In genomic region chr9:80173629-80174028, GRCm38 (mm10) we compare ENCODE assay signal across 10 mouse cellular contexts. TPM values are rescaled to one million over a fixed set of nuclear protein-coding genes. Genes with fewer than 3 reads are reported as not detected.
DNase-seq lines count a peak whose midpoint lies in the region; ATAC-seq lines count a peak whose summit lies in the region.
"Had no signal": no experiment of that assay in that cellular context is flagged by ENCODE, and none has a peak within 500 bp of the region (broad histone marks: within the 10 kb centered on the region; RNA-seq: fewer than 3 reads in every experiment).

No protein-coding gene starts in this region.

- no peak overlapping the region for H3K4me3 ChIP-seq in neural tube, embryonic 12.5 days
- H3K4me3 ChIP-seq in liver, embryonic 12.5 days = no peak overlapping the region
- H3K4me3 ChIP-seq: limb, embryonic 15.5 days had no signal

- no peak overlapping the region for H3K9ac ChIP-seq in neural tube, embryonic 12.5 days
- H3K9ac ChIP-seq in liver, embryonic 12.5 days = no peak overlapping the region
- H3K9ac ChIP-seq: limb, embryonic 15.5 days had no signal

- peak; percentile 54 for ATAC-seq in neural tube, embryonic 12.5 days (ENCODE audit: low FRiP score, low read depth)
- no peak for ATAC-seq in liver, embryonic 12.5 days

- peaks cover 3% of the 10 kb centered on the region; the same call in 1 of the 2 replicates for H3K4me1 ChIP-seq in neural tube, embryonic 12.5 days
- peaks cover 4% of the 10 kb centered on the region for H3K4me1 ChIP-seq in liver, embryonic 12.5 days

- H3K9me3 ChIP-seq in neural tube, embryonic 12.5 days = no peaks in the 10 kb centered on the region
- no peaks in the 10 kb centered on the region for H3K9me3 ChIP-seq in liver, embryonic 12.5 days (replicated peaks)
- H3K9me3 ChIP-seq: G1E; limb, embryonic 15.5 days had no signal

- H3K36me3 ChIP-seq in neural tube, embryonic 12.5 days = no peaks in the 10 kb centered on the region
- H3K36me3 ChIP-seq in liver, embryonic 12.5 days = no peaks in the 10 kb centered on the region
- H3K36me3 ChIP-seq: G1E; limb, embryonic 15.5 days had no signal

- H3K4me2 ChIP-seq in neural tube, embryonic 12.5 days (replicated peaks) = no peak overlapping the region
- H3K4me2 ChIP-seq in liver, embryonic 12.5 days = no peak overlapping the region
- H3K4me2 ChIP-seq: limb, embryonic 15.5 days had no signal

- no peaks in the 10 kb centered on the region for H3K27me3 ChIP-seq in neural tube, embryonic 12.5 days (replicated peaks)
- H3K27me3 ChIP-seq in liver, embryonic 12.5 days (replicated peaks) = no peaks in the 10 kb centered on the region
- H3K27me3 ChIP-seq: limb, embryonic 15.5 days had no signal

- peak; percentile 29 to 38 for DNase-seq in left cerebral cortex, postnatal 10 days (ENCODE audit: extremely low spot score in 1 of 2, low spot score in 2 of 2)
- no peak for DNase-seq in left cerebral cortex, adult 11 months (ENCODE audit: low spot score)
- DNase-seq in cerebellum, postnatal 25 days = peak; percentile 64 to 65
- peak; percentile 50 for DNase-seq in heart, adult 8-10 months (ENCODE audit: low spot score)
- peak; percentile 67 to 76 for DNase-seq in kidney, postnatal 4 days
- DNase-seq in adipocyte (ENCODE audit: low spot score) = no peak

- intact Hi-C loops in left cerebral cortex, postnatal 10 days (cut with DNase I) = no loop called here

- no peak overlapping the region for H3K27ac ChIP-seq in neural tube, embryonic 12.5 days
- H3K27ac ChIP-seq in liver, embryonic 12.5 days = no peak overlapping the region
- H3K27ac ChIP-seq: limb, embryonic 15.5 days had no signal

- WGBS in neural tube, embryonic 12.5 days = 44% methylated on average over 9 of the region's 9 CpGs
- 67% methylated on average over 9 of the region's 9 CpGs for WGBS in liver, embryonic 12.5 days (ENCODE audit: insufficient replicate concordance)

RNA-seq across cellular contexts. Expression of gene Myo6, which starts 8.8 kb away (rescaled TPM):
- 10 to 100 TPM; 46.3 to 49.6 TPM for total RNA-seq in left cerebral cortex, postnatal 10 days (2021)
- 10 to 100 TPM; 10.2 to 14.1 (median 12.1) TPM for total RNA-seq in heart, adult 8-10 months (2022)
- polyA plus RNA-seq in neural tube, embryonic 12.5 days (2016; fragmentation: Nextera tagmentation; extraction: Ambion mirVana) = 13.6 and 15.7 TPM in 2 replicates
- 4.4 and 4.8 TPM in 2 replicates for polyA plus RNA-seq in liver, embryonic 12.5 days (2016; fragmentation: Nextera tagmentation; extraction: Ambion mirVana)

Comparison
In these comparisons a context has a peak if more than half of its experiments do, and no peak if none do; other contexts are left out.
1. DNase-seq: peak in left cerebral cortex, postnatal 10 days (2 of 2), cerebellum, postnatal 25 days (2 of 2), heart, adult 8-10 months (single experiment) and kidney, postnatal 4 days (2 of 2); none in left cerebral cortex, adult 11 months (single experiment) and adipocyte (single experiment).